Mouse (Mus musculus) liver, embryonic 13.5 days (tissue): ENCODE results near the gene Myrf. TPM values are rescaled to one million over a fixed set of nuclear protein-coding genes. Genes with fewer than 3 reads are reported as not detected.

ENCODE experiments used
- ATAC-seq: fragments of 200-750 bp; cut with Nextera tagmentation; 2 replicates; pipeline ENCODE4 v1.8.0; 2017; ENCODE audit warnings: low read depth, mild to moderate bottlenecking, moderate number of reproducible peaks, moderate library complexity
- DNase-seq: peaks from one replicate; pipeline ENCODE4 v3.0.0; 2022
- H3K27ac ChIP-seq: fragments of 300-500 bp; sonication (generic); 2 replicates; pipeline ENCODE4 v1.5.1; 2015; ENCODE audit warnings: moderate library complexity, mild to moderate bottlenecking, inconsistent platforms
- H3K27me3 ChIP-seq: fragments of 300-500 bp; sonication (generic); 2 replicates; pipeline ENCODE4 v1.6.1; 2015; ENCODE audit warnings: mild to moderate bottlenecking, inconsistent platforms
- H3K36me3 ChIP-seq: fragments of 300-500 bp; sonication (generic); 2 replicates; pipeline ENCODE4 v1.6.1; 2015; ENCODE audit warnings: mild to moderate bottlenecking, inconsistent platforms
- H3K4me1 ChIP-seq: fragments of 300-500 bp; sonication (generic); replicated peaks from 2 replicates; pipeline ENCODE4 v1.6.1; 2015; ENCODE audit warnings: inconsistent platforms
- H3K4me2 ChIP-seq: fragments of 300-500 bp; sonication (generic); 2 replicates; pipeline ENCODE4 v1.6.1; 2015; ENCODE audit warnings: inconsistent platforms, mild to moderate bottlenecking, moderate library complexity
- H3K4me3 ChIP-seq: fragments of 300-500 bp; sonication (generic); replicated peaks from 2 replicates; pipeline ENCODE4 v1.5.1; 2015; ENCODE audit warnings: mild to moderate bottlenecking, inconsistent platforms
- H3K9ac ChIP-seq: fragments of 300-500 bp; sonication (generic); 2 replicates; pipeline ENCODE4 v1.6.1; 2015; ENCODE audit warnings: mild to moderate bottlenecking, inconsistent platforms
- H3K9me3 ChIP-seq: fragments of 300-500 bp; sonication (generic); replicated peaks from 2 replicates; pipeline ENCODE4 v1.6.1; 2016; ENCODE audit warnings: inconsistent platforms
- WGBS: fragments of 180-500 bp; shearing (Covaris S2); methylation state at CpG from one replicate; pipeline ENCODE4 v1.1.7; 2015; ENCODE audit not compliant: insufficient replicate concordance; 5-methylcytosine and 5-hydroxymethylcytosine counted together
- polyA plus RNA-seq: library from polyadenylated mRNA; unstranded; fragments of >200 nt; fragmentation: Nextera tagmentation; extraction: Ambion mirVana; gene quantifications from 2 replicates; pipeline ENCODE4 v1.2.1, GENCODE M21; 2015

Gene Myrf
- polyA plus RNA-seq, 1 experiment from 2014 or later: 3.2 TPM

- ATAC-seq (no peak), DNase-seq (no peak)
- Histone ChIP-seq H3K4me1 (peaks cover 23% of the 10 kb centered on the region), H3K27ac (no peak overlapping the region), H3K4me3 (no peak overlapping the region), H3K27me3 (no peaks in the 10 kb centered on the region), H3K9me3 (no peaks in the 10 kb centered on the region), H3K4me2 (no peak overlapping the region), H3K36me3 (no peaks in the 10 kb centered on the region), H3K9ac (no peak overlapping the region)
- WGBS: 38% methylated on average over 5 of the region's 5 CpGs
Observed at GRCm38 (mm10) chr19:10274056-10274455, 33.5 kb upstream of the Myrf start.

- H3K9me3 ChIP-seq: no peaks in the 10 kb centered on the region
- DNase-seq (no peak), ATAC-seq (no peak)
- no peaks in the 10 kb centered on the region for H3K36me3 ChIP-seq
- H3K4me1 ChIP-seq: peaks cover 15% of the 10 kb centered on the region
- H3K27ac ChIP-seq: no peak overlapping the region
- no peak overlapping the region for H3K9ac ChIP-seq
- no peak overlapping the region for H3K4me2 ChIP-seq
- H3K4me3 ChIP-seq: no peak overlapping the region
- 14% methylated on average over 11 of the region's 11 CpGs for WGBS
- H3K27me3 ChIP-seq: no peaks in the 10 kb centered on the region
Observed at GRCm38 (mm10) chr19:10272746-10273145, 32.2 kb upstream of the Myrf start.

GRCm38 (mm10) chr19:10271592-10271991 is 31.0 kb upstream of the Myrf start:
- Histone ChIP-seq H3K27ac (no peak overlapping the region), H3K4me3 (no peak overlapping the region), H3K36me3 (no peaks in the 10 kb centered on the region), H3K27me3 (no peaks in the 10 kb centered on the region), H3K4me2 (no peak overlapping the region), H3K9me3 (no peaks in the 10 kb centered on the region), H3K4me1 (peaks cover 20% of the 10 kb centered on the region), H3K9ac (no peak overlapping the region)
- DNase-seq (no peak), ATAC-seq (no peak)
- 72% methylated on average over 7 of the region's 7 CpGs for WGBS

GRCm38 (mm10) chr19:10270356-10270755 is 29.8 kb upstream of the Myrf start:
- H3K9me3 ChIP-seq: no peaks in the 10 kb centered on the region
- H3K27ac ChIP-seq: no peak overlapping the region
- 53% methylated on average over 5 of the region's 5 CpGs for WGBS
- H3K4me1 ChIP-seq: peaks cover 21% of the 10 kb centered on the region
- ATAC-seq (no peak), DNase-seq (no peak)
- H3K9ac ChIP-seq: no peak overlapping the region
- H3K36me3 ChIP-seq: no peaks in the 10 kb centered on the region
- H3K4me3 ChIP-seq: no peak overlapping the region
- no peak overlapping the region for H3K4me2 ChIP-seq
- no peaks in the 10 kb centered on the region for H3K27me3 ChIP-seq

- Histone ChIP-seq H3K4me3 (no peak overlapping the region), H3K27me3 (0 out of 2 replicates have a peak, but pooled peaks cover 12% of the 10 kb centered on the region), H3K36me3 (no peaks in the 10 kb centered on the region), H3K4me1 (peaks cover 18% of the 10 kb centered on the region), H3K9me3 (no peaks in the 10 kb centered on the region), H3K4me2 (no peak overlapping the region), H3K9ac (no peak overlapping the region), H3K27ac (no peak overlapping the region)
- DNase-seq (no peak), ATAC-seq (no peak)
- WGBS: 68% methylated on average over 15 of the region's 15 CpGs
Observed at GRCm38 (mm10) chr19:10268851-10269250, 28.3 kb upstream of the Myrf start.

DNA sequence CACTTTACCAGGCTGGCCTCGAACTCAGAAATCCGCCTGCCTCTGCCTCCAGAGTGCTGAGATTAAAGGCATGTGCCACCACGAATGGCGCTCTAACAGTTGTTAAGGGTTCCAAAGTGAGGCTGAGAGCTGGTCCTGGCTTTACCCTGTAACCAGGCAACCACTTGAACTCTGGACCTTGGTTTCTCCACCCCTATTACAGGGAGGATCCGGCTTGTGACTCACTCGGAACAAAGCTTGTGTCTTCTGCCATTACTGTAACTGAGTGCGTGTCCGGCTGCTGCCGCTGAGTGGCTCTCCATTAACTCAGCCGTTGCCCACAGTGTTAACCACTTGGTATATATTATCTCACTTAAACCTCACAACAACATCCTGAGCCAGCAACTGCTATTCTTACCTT is 27.4 kb upstream of the Myrf start:
- Histone ChIP-seq H3K9me3 (no peaks in the 10 kb centered on the region), H3K4me2 (no peak overlapping the region), H3K27me3 (peaks cover 15% of the 10 kb centered on the region; the same call in 1 of the 2 replicates), H3K4me3 (no peak overlapping the region), H3K27ac (no peak overlapping the region; the same call in 1 of the 2 replicates), H3K4me1 (peaks cover 17% of the 10 kb centered on the region), H3K9ac (no peak overlapping the region), H3K36me3 (no peaks in the 10 kb centered on the region)
- DNase-seq (no peak), ATAC-seq (peak; percentile 61)
- 64% methylated on average over 10 of the region's 10 CpGs for WGBS

DNA sequence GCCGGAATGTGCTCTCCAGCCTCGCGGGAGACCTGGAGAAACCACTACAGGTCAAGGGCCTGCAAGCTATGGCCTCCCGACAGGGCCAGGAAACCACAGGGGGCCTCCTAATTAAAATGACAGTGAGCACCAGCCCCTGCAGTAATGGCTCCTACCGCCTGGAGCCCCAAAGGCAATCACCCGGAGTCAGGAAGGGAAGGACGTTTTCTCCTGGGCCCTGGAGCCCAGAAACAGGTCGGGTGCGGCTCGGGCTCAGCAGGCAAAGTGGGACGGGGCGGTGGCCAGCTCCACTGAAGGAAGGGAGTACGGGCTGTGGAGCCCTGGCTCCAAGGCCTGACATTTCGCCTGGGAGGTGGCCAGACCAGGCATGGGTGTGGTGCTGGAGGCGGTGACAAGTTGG is 26.5 kb upstream of the Myrf start:
- no peak for DNase-seq
- WGBS: 21% methylated on average over 15 of the region's 15 CpGs

DNA sequence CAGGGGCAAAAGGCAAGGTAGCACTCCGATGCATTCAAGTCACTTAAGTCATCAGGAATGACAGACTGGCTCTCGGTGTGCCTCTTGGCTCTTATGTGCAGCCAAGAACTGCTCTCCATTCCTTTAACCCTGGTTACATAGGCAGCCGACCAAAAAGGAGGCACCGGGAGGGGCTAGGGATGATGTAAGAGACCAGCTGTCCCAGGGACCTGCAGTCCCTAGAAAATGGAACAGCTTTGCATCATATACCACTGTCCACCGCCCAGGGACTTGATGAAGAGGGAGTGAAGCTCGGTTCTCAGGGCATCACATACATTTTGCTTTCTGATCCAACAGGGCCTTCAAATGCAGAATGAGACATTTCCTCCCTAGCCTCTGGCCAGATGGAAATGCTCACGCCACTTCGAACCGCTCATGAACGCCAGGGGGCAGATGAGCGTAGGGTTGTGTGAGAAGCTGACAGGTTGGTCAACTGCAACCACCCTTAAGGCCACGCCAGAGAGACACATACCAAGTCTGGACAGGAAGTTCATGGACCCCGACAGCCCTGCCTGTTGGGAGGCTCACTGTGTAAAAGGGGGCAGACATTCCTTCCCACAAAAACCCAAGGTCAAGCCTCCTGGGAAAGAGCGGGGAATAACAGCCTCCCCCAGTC is 25.8 kb upstream of the Myrf start:
- H3K4me2 ChIP-seq: peak overlapping the region; percentile 15; the same call in 1 of the 2 replicates
- ATAC-seq (peak; percentile 34; the same call in 1 of the 2 replicates), DNase-seq (peak; percentile 26)
- WGBS: 19% methylated on average over 14 of the region's 14 CpGs
- H3K4me3 ChIP-seq: no peak overlapping the region
- H3K9ac ChIP-seq: no peak overlapping the region
- H3K36me3 ChIP-seq: no peaks in the 10 kb centered on the region
- H3K27ac ChIP-seq: no peak overlapping the region
- peaks cover 12% of the 10 kb centered on the region for H3K4me1 ChIP-seq
- H3K9me3 ChIP-seq: no peaks in the 10 kb centered on the region
- H3K27me3 ChIP-seq: peaks cover 20% of the 10 kb centered on the region; the same call in 1 of the 2 replicates

More for the DNA sequence above, 26.5 kb upstream of the Myrf start:
- H3K4me1 ChIP-seq: peaks cover 12% of the 10 kb centered on the region
- H3K36me3 ChIP-seq: no peaks in the 10 kb centered on the region
- ATAC-seq: no peak
- H3K4me3 ChIP-seq: no peak overlapping the region
- peak overlapping the region; percentile 26; the same call in 1 of the 2 replicates for H3K27ac ChIP-seq
- H3K9ac ChIP-seq: no peak overlapping the region
- peaks cover 20% of the 10 kb centered on the region; the same call in 1 of the 2 replicates for H3K27me3 ChIP-seq
- H3K4me2 ChIP-seq: peak overlapping the region; percentile 15; the same call in 1 of the 2 replicates
- no peaks in the 10 kb centered on the region for H3K9me3 ChIP-seq

DNA sequence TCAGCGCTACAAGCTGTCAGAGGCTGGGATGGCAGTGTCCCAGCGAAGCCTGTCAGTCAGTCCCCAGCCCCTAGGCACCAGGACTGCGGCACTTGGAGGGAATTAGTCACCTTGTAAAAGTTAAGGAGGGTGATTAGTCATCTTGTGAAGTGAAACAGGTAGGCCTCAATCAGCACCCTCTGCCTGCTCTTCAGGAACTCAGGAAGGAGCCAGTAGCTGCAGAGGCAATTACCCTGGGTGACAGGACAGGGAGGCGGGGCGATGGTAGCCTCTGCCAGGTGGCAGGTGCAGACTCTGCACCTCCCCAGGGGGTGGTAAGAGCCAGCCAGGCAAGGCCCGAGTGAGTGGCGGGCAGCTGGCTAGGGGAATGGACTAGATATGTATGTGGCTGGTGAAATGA is 20.8 kb upstream of the Myrf start:
- Histone ChIP-seq H3K27me3 (peaks cover 20% of the 10 kb centered on the region; the same call in 1 of the 2 replicates), H3K9me3 (no peaks in the 10 kb centered on the region), H3K4me3 (no peak overlapping the region), H3K36me3 (no peaks in the 10 kb centered on the region), H3K4me2 (no peak overlapping the region), H3K9ac (no peak overlapping the region), H3K27ac (no peak overlapping the region), H3K4me1 (no peaks in the 10 kb centered on the region)
- DNase-seq: no peak
- ATAC-seq: no peak
- WGBS: 49% methylated on average over 7 of the region's 7 CpGs

DNA sequence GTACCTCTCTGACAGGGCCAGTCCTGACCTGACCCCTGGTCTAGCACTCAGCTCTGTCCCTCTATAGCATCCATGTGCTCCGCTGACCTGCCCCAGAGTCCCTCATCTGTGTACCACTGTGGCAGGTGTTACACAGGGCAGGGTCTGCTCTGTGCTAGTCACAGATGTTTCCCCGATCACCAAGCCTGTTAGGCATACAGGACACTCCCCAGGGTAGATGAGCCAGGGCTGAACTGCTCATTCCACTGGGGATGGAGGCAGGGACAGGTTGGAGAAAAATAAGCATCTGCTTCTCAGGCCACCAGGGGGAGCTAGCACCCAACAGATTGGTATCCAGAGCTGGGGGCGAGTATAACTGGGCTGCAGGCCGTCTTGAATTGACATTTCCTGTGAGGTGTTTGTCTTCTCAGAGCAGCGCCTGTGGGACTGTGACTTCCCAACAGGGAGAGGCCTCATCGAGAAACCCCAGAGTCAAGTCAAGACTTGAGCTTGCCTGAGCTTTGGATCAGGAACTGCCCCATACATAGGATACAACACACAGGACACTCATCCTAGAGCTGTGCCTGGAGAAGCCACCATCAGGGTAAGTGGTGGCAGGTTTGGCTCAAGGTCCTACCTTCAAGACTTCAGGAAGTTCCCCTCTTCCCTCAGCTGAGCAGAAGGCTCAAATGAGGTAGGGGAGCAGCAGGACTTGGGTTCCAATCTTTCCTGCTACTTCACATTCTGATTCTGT is 17.9 kb upstream of the Myrf start:
- Histone ChIP-seq H3K9ac (no peak overlapping the region), H3K27me3 (peaks cover 8% of the 10 kb centered on the region; the same call in 1 of the 2 replicates), H3K4me3 (no peak overlapping the region), H3K27ac (no peak overlapping the region), H3K36me3 (no peaks in the 10 kb centered on the region), H3K4me1 (no peaks in the 10 kb centered on the region), H3K9me3 (no peaks in the 10 kb centered on the region), H3K4me2 (no peak overlapping the region)
- 18% methylated on average over 6 of the region's 6 CpGs for WGBS
- DNase-seq: peak; percentile 38
- peak; percentile 55; the same call in 1 of the 2 replicates for ATAC-seq

DNA sequence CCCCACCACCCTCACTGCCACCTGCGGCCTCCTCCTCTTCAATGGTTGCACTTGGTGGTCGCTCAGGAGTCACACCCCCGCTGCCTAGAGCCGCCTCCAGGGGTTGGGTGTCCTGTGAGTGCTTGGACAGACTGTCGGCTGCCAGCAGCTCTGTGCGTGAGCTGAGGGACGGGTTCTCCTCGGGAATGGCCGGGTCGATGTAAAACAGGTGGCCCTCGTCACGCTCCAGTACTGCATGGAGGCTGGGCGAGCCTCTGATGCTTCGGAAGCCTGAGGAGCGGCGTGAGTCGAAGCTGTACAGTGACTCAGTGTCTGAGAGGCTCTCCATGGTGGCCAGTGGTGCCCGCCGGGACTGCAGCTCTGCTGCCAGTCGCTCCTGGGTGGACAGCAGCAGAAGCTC is 7.6 kb upstream of the Myrf start:
- Histone ChIP-seq H3K27me3 (peaks cover 12% of the 10 kb centered on the region; the same call in 1 of the 2 replicates), H3K9me3 (no peaks in the 10 kb centered on the region), H3K4me2 (no peak overlapping the region), H3K4me1 (peaks cover 4% of the 10 kb centered on the region; the same call in 1 of the 2 replicates), H3K4me3 (no peak overlapping the region), H3K36me3 (no peaks in the 10 kb centered on the region), H3K9ac (no peak overlapping the region), H3K27ac (no peak overlapping the region)
- WGBS: 54% methylated on average over 20 of the region's 20 CpGs
- ATAC-seq: no peak
- no peak for DNase-seq
